Mouse (Mus musculus) embryonic fibroblast, embryonic 13.5 days (primary cell): Measurements from ENCODE around the gene Pih1d2. TPM values are rescaled to one million over a fixed set of nuclear protein-coding genes. Genes with fewer than 3 reads are reported as not detected.
A peak's percentile ranks its signal among the peaks of the same experiment; 100 is the strongest.

Source experiments
- H3K27ac ChIP-seq: 2 replicates; pipeline ENCODE4 v1.5.1; 2012; ENCODE audit warnings: low read length, control low read depth, inconsistent platforms; ENCODE audit not compliant: insufficient read depth
- H3K4me1 ChIP-seq: 2 replicates; pipeline ENCODE4 v1.6.1; 2011; ENCODE audit warnings: low read length; ENCODE audit not compliant: control insufficient read depth, insufficient read depth
- H3K4me3 ChIP-seq: 2 replicates; pipeline ENCODE4 v1.5.1; 2011; ENCODE audit warnings: mild to moderate bottlenecking, control low read depth, low read length; ENCODE audit not compliant: insufficient read depth
- CTCF ChIP-seq: IDR thresholded peaks from 2 replicates; pipeline ENCODE4 v1.5.1; 2011; ENCODE audit warnings: mild to moderate bottlenecking, control low read depth, low read length, moderate library complexity, borderline replicate concordance; ENCODE audit not compliant: insufficient read depth
- POLR2A ChIP-seq: IDR thresholded peaks from 2 replicates; pipeline ENCODE4 v1.6.1; 2011; ENCODE audit warnings: low read depth, mild to moderate bottlenecking, control low read depth, low read length, moderate library complexity
- polyA plus RNA-seq: library from polyadenylated mRNA; stranded (reverse); fragments of >200 nt; gene quantifications from 2 replicates; pipeline ENCODE4 v1.2.4, GENCODE M21; 2011; ENCODE audit warnings: low read depth; ENCODE audit not compliant: missing spikeins, insufficient read length

Gene Pih1d2
- polyA plus RNA-seq, 1 experiment, result 1.5 TPM

DNA sequence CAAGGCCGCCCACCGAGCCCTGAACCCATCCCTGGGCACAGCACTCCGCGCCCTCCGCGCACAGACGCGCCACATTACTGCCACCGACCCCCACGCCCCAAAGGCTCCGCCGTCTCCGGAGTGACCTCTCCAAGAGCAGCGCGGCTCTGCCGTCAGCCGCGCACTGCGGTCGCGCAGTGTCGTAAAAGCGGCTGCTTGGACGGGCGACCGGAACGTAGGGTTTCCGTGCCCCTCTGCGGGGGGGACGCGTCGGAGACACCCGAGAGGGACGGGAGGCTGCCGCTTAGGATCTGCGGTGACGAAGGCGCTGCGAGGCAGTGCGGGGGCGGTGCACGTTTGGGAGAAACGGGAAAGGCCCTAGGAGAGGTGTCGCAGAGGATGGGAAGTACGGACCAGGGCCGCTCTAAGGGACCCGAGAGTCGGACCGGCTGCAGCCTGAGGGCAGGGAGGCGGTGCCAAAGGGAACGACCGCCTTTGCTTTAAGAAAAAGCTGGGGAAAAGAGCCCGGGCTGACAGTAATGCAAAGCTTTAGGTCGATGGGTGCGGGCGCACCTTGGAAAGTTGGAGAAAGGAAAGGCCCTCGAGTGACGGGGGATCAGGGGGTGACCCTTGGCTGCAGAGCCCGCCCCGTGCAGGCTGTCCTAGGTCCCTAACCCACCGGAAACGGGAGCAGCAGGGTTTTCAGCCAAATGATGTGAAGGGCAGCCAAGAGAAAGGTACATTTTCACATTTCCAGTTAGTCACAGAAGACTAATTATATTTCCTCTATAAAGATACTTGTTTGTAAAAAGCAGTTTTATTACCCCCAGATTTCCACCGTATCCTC, 42.5 kb downstream of the Pih1d2 start, which contains the start of gene Dlat:
Dlat (minus strand) TSS at position 389 of the 826 bp plus-strand sequence.
- peak within 1 kb of the TSS; percentile 66 for H3K4me3 ChIP-seq
- TF ChIP-seq CTCF (no peak), POLR2A (peak; percentile 86)
- peak within 1 kb of the TSS; percentile 49 for H3K27ac ChIP-seq
- peaks cover 2% of the 10 kb centered on the region; the same call in 1 of the 2 replicates for H3K4me1 ChIP-seq

DNA sequence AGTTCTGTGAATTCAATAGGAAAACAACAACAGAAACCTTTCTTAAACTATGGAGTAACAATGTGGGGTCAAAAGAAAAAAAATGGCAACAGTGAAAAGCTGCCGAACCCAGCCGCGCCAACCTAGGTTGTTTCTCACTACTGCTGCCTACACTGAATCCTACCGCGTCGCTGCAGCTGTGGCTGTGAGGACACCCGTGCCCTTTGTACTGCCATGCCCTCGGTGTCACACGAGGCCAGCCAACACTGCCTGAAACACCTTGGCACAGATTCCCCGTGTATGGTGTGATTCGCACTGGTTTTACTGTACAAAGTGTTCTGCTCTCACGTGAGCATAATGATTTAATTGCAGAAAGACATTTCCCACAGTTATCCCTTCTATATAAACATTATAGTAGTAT, 43.3 kb downstream of the Pih1d2 start:
- H3K4me1 ChIP-seq, result peaks cover 2% of the 10 kb centered on the region; the same call in 1 of the 2 replicates
- peak overlapping the region; percentile 66 for H3K4me3 ChIP-seq
- H3K27ac ChIP-seq, result no peak overlapping the region
- no peak for TF ChIP-seq POLR2A
- no peak for TF ChIP-seq CTCF

DNA sequence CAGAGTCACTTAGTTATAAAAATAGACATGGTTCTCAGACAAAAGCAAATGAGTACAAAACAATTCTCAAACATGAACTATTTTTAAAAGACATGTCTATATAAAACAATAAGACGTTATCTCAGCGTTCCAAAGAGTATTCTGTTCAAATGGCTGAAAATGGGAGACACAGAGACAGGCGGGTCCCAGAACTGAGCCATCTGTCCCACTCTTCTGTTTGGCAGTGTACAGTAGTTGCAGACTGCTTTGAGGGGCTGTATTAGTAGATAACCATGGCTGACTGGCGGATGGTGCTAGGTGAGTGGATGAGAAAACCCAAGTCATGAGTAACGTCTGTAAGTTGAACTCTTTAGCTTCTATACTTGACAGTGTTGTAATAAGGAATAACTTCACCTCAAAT, 47.7 kb downstream of the Pih1d2 start:
- H3K4me1 ChIP-seq, result no peaks in the 10 kb centered on the region
- TF ChIP-seq POLR2A (no peak), CTCF (no peak)
- H3K4me3 ChIP-seq, result no peak overlapping the region
- H3K27ac ChIP-seq, result no peak overlapping the region

DNA sequence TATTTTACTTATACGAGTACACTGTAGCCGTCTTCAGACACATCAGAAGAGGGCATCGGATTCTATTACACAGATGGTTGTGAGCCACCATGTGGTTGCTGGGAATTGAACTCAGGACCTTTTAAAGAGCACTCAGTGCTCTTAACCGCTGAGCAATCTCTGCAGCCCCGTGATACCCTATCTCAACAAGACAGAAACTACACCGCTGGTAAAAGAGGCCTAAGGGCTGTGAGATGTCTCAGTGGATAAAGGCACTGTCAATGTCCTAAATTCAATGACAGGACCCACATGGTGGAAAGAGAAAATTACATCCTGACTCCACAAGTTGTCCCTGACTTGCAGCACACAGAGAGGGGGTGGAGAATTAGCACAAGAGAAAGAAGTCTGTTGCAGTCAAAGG, 49.3 kb downstream of the Pih1d2 start:
- TF ChIP-seq POLR2A (no peak), CTCF (no peak)
- Histone ChIP-seq H3K4me1 (no peaks in the 10 kb centered on the region), H3K4me3 (no peak overlapping the region), H3K27ac (no peak overlapping the region)

DNA sequence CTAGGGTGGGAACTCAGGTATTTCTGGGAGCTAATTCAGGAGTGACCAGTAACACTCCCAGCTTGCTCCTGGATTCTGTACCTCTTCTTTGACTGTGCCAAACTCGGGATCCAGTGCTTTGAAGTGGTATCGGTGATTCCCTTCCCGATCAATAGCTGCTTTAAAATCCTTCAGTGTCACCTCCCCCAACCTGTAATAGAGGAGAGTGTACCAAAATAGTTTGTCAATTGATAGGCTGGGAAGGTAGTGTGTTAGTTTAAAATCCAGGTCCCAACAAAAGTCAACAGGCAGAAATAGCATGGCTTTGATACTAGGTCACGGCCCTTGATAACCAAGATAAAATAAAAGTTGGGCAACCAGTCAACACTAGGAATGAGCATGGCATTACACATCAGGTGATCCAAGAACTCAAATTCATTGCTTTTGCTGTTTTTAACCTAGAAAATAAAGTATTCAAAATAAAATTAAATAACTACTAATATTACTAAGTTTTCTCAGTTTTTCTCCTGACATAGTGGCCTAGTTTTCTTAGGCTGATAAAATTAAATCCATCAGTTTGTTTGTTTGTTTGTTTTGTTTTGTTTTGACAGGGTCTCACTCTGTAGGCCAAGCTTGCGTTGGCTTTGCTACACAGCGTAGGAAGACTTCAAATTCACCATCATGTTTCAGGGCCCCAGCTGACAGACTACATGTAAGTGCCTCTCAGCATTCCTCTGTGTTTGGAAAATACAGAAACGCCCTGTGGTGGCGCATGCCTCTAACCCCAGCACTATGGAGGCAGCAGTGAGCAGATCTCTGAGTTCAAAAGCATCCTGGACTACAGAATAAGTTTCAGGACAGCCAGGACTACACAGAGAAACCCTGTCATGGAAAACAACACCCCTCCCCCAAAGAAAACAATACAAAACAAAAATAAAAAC, 50.7 kb downstream of the Pih1d2 start:
- Histone ChIP-seq H3K27ac (no peak overlapping the region), H3K4me1 (no peaks in the 10 kb centered on the region), H3K4me3 (no peak overlapping the region)
- TF ChIP-seq POLR2A (no peak), CTCF (no peak)

DNA sequence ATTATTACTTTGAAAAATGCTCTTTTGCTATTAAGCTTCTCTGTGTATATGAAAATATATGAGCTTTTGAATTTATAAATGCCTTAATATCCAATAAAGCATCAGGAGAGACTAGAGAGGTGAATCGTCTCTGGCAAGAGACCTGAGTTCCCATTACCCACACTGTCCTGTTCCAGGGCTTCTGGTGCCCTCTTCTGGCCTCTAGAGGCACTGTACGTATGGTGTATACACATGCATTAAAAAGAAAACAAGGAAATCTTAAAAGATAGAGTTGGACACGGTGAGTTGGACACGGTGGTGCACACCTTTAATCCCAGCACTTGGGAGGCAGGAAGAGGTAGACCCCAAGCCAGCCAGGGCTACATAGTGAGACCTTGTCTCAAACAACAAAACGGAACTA, 53.6 kb downstream of the Pih1d2 start:
- peak; percentile 39; the same call in 1 of the 2 replicates for TF ChIP-seq CTCF
- no peak for TF ChIP-seq POLR2A
- Histone ChIP-seq H3K4me3 (no peak overlapping the region), H3K27ac (no peak overlapping the region), H3K4me1 (no peaks in the 10 kb centered on the region)

Other genes with a start within 250 kb of the Pih1d2 start
- not detected in 2 replicates for gene Plet1, start 122.8 kb upstream of the Pih1d2 start, polyA plus RNA-seq
- 21.4 and 28.7 TPM in 2 replicates for gene Pts, start 88.6 kb upstream of the Pih1d2 start, polyA plus RNA-seq
- gene Il18, start 62.5 kb upstream of the Pih1d2 start, polyA plus RNA-seq, result 3.3 and 4.4 TPM in 2 replicates
- not detected in 2 replicates for gene Bco2, start 62.1 kb upstream of the Pih1d2 start, polyA plus RNA-seq
- not detected in 2 replicates for gene Tex12, start 56.0 kb upstream of the Pih1d2 start, polyA plus RNA-seq
- 109 TPM in 2 replicates for gene Sdhd, start 13.5 kb upstream of the Pih1d2 start, polyA plus RNA-seq
- gene Timm8b, start 13.4 kb upstream of the Pih1d2 start, polyA plus RNA-seq, result 107 and 113 TPM in 2 replicates
- 18.0 and 24.7 TPM in 2 replicates for gene Nkapd1, start 143 bp downstream of the Pih1d2 start, polyA plus RNA-seq
- 46.2 and 50.0 TPM in 2 replicates for gene Dlat, start 42.5 kb downstream of the Pih1d2 start, polyA plus RNA-seq
- 10.9 and 11.1 TPM in 2 replicates for gene Dixdc1, start 122.2 kb downstream of the Pih1d2 start, polyA plus RNA-seq
- gene 2310030G06Rik, start 129.2 kb downstream of the Pih1d2 start, polyA plus RNA-seq, result 1.8 and 3.3 TPM in 2 replicates
- gene Cryab, start 134.0 kb downstream of the Pih1d2 start, polyA plus RNA-seq, result 155 and 186 TPM in 2 replicates
- 1.6 and 3.8 TPM in 2 replicates for gene Hspb2, start 135.0 kb downstream of the Pih1d2 start, polyA plus RNA-seq
- gene Fdxacb1, start 150.9 kb downstream of the Pih1d2 start, polyA plus RNA-seq, result 7.2 and 9.3 TPM in 2 replicates
- gene Alg9, start 157.7 kb downstream of the Pih1d2 start, polyA plus RNA-seq, result 22.8 and 24.1 TPM in 2 replicates
- 21.3 and 27.1 TPM in 2 replicates for gene 1110032A03Rik, start 158.2 kb downstream of the Pih1d2 start, polyA plus RNA-seq
- 32.0 and 33.9 TPM in 2 replicates for gene Ppp2r1b, start 228.0 kb downstream of the Pih1d2 start, polyA plus RNA-seq